Mouse (Mus musculus) liver, embryonic 18 days (tissue): Measurements from ENCODE around the gene Kcmf1. TPM values are rescaled to one million over a fixed set of nuclear protein-coding genes. Genes with fewer than 3 reads are reported as not detected.

Experiments
- polyA plus RNA-seq: library from polyadenylated mRNA; depleted of rRNA; stranded (reverse); fragments of >200 nt; gene quantifications from 2 replicates; pipeline ENCODE4 v1.2.3, GENCODE M21; 2012; rRNA removed

Gene Kcmf1
- polyA plus RNA-seq, result 26.9 and 28.2 TPM in 2 replicates

DNA sequence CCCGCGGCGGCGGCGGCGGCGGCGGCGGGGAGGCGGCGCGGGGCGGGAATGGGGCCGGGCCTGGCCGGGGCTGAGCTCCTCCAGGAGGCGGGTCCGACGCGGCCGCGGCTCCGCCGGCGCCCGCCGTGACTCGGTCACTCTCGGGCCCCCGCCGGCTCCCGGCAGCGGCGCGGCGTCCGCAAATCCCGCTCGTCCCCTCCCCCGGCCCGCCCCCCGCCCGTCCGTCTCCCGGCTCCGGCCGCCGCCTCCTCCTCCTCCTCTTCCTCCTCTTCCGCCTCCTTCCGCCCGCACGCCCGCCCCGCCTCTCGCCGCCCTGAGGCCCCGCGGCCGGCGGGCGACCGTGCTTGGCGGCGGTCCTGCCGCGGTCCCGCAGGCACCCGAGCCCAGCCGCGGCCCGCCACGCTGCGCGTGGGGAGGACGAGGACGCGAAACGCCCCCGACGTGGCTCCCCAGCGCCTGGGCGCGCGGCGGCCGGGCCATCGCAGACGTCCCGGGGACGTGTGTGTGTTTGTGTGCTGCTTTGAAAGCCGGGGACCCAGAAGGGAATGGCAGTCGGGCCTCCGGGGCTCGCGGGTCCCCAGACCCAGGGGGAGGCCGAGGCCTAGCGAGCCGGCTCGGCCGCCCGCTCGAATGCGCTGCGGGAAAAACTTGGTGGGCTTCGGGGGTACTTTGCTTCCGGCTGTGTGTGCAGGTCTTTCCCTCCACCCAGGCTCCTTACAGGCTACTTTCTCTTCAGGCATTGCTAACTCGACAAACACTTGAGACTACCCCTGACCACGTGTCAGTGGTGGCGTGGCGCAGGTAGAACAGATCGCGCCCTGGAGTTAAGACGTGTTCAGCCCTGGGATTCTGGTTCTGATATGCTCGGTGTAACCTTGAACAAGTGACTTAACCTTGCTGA lies at the start of gene Kcmf1:
TSS of gene Kcmf1 (minus strand) at position 199 of the 901 bp plus-strand sequence.

Other genes starting within 250 kb of the Kcmf1 start
- gene Tcf7l1, start 110.7 kb downstream of the Kcmf1 start, polyA plus RNA-seq, result 4.0 and 5.3 TPM in 2 replicates
- gene Tmsb10, start 58.8 kb upstream of the Kcmf1 start, polyA plus RNA-seq, result 278 and 307 TPM in 2 replicates